Mouse (Mus musculus): ENCODE results near the gene Bri3. TPM values are rescaled to one million over a fixed set of nuclear protein-coding genes. Genes with fewer than 3 reads are reported as not detected.

Gene Bri3
- polyA plus RNA-seq, 1 experiment from 2014 or later = 116 TPM

- Histone ChIP-seq H3K36me3 (replicated peaks; ENCODE audit: control insufficient read depth, insufficient read depth, low read depth, low read length) (no peaks in the 10 kb centered on the region; the same call in 1 of the 2 replicates), H3K4me2 (ENCODE audit: low read depth, low read length) (no peak overlapping the region), H3K27me3 (ENCODE audit: control insufficient read depth, insufficient read depth, low read length) (no peaks in the 10 kb centered on the region), H3K27ac (replicated peaks; ENCODE audit: low read depth, low read length) (no peak overlapping the region), H3K4me3 (ENCODE audit: low read depth, low read length) (no peak overlapping the region), H3K9me3 (replicated peaks; ENCODE audit: control insufficient read depth, low read length) (no peaks in the 10 kb centered on the region), H3K9ac (replicated peaks; ENCODE audit: low read length) (no peak overlapping the region), H3K4me1 (ENCODE audit: control insufficient read depth, insufficient read depth, low read length) (no peaks in the 10 kb centered on the region)
- 96% methylated on average over 13 of the region's 13 CpGs for WGBS
- ATAC-seq (replicated peaks; ENCODE audit: insufficient number of reproducible peaks, low FRiP score, low TSS enrichment, low read depth) = no peak
- DNase-seq (ENCODE audit: low spot score) = no peak
These were observed 35.7 kb downstream of the Bri3 start for GRCm38 (mm10) chr5:144279926-144280325.

DNA sequence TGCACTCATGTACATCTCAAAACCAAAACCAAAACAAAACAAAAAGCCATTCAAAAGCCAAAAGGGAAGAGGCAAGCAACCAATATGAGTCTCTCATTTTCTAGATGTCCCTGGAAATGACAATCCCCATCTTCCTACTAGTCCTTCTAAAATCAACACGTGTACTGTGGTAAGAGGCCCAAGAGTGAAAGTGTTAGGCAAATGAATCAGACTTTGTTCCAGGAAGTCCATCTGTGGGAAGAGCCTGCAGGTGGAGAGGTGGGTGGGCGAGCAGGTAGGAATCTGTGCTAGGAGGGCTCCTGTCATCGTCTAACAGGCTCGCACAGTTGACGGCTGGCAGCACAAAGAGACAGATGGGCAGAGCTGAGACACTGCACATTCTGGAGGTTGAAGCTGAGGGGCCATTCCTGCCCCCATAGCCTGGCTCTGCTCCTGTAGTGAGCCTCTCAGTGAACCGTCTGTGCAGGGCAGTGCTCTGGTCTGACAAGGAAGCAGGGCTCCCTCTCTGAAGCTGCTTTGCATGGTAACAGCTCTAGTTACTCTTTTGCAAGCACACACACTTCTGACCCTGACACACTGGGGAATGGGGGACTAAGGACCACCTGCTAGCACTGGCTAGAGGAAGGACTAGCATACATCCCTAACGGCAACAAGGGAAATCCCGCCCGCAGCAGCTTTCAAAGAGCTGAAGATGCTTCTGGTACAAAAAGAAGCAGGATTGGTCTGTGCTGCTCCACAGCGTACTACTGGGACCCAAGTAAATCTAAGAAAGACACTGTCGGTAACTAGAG, 38.4 kb downstream of the Bri3 start:
- no peak overlapping the region for H3K9ac ChIP-seq (replicated peaks; ENCODE audit: low read length)
- H3K4me2 ChIP-seq (ENCODE audit: low read depth, low read length) = no peak overlapping the region
- H3K9me3 ChIP-seq (replicated peaks; ENCODE audit: control insufficient read depth, low read length) = no peaks in the 10 kb centered on the region
- H3K4me3 ChIP-seq (ENCODE audit: low read depth, low read length) = no peak overlapping the region
- 88% methylated on average over 11 of the region's 11 CpGs for WGBS
- H3K27me3 ChIP-seq (ENCODE audit: control insufficient read depth, insufficient read depth, low read length) = no peaks in the 10 kb centered on the region
- no peaks in the 10 kb centered on the region; the same call in 1 of the 2 replicates for H3K36me3 ChIP-seq (replicated peaks; ENCODE audit: control insufficient read depth, insufficient read depth, low read depth, low read length)
- no peak for DNase-seq (ENCODE audit: low spot score)
- no peaks in the 10 kb centered on the region for H3K4me1 ChIP-seq (ENCODE audit: control insufficient read depth, insufficient read depth, low read length)
- ATAC-seq (replicated peaks; ENCODE audit: insufficient number of reproducible peaks, low FRiP score, low TSS enrichment, low read depth) = no peak
- no peak overlapping the region for H3K27ac ChIP-seq (replicated peaks; ENCODE audit: low read depth, low read length)

DNA sequence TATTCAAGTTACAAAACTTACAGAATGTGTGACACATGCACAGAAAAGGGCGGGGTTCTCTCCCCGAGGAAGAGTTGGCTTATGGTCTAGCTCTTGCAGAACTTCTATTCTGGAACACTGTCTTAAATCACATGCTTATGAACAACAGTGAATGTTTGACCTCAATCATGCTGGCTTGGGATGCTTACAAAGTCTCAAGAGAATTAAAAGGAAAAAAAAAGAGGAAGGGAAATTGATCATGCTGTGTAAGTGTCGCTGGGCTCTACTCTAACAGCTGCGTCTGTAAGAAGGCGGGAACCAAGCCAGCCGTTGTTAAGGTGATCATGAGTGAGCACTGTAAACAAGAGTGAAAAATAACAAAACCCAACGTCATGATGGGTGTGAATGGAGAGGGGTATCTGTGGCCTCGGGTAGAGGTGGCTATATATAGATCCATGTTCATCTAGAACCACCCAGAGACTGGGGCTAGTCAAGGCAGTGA, 39.4 kb downstream of the Bri3 start:
- no peak for ATAC-seq (replicated peaks; ENCODE audit: insufficient number of reproducible peaks, low FRiP score, low TSS enrichment, low read depth)

GRCm38 (mm10) chr5:144284599-144284998, 40.4 kb downstream of the Bri3 start:
- Histone ChIP-seq H3K36me3 (replicated peaks; ENCODE audit: control insufficient read depth, insufficient read depth, low read depth, low read length) (no peaks in the 10 kb centered on the region), H3K27ac (replicated peaks; ENCODE audit: low read depth, low read length) (no peak overlapping the region), H3K9ac (replicated peaks; ENCODE audit: low read length) (no peak overlapping the region), H3K4me2 (ENCODE audit: low read depth, low read length) (no peak overlapping the region), H3K9me3 (replicated peaks; ENCODE audit: control insufficient read depth, low read length) (no peaks in the 10 kb centered on the region), H3K4me1 (ENCODE audit: control insufficient read depth, insufficient read depth, low read length) (no peaks in the 10 kb centered on the region), H3K4me3 (ENCODE audit: low read depth, low read length) (no peak overlapping the region), H3K27me3 (ENCODE audit: control insufficient read depth, insufficient read depth, low read length) (no peaks in the 10 kb centered on the region)
- ATAC-seq (replicated peaks; ENCODE audit: insufficient number of reproducible peaks, low FRiP score, low TSS enrichment, low read depth) (no peak), DNase-seq (ENCODE audit: low spot score) (no peak)
- WGBS = 84% methylated on average over 5 of the region's 5 CpGs

More for the DNA sequence above, 39.4 kb downstream of the Bri3 start:
- Histone ChIP-seq H3K27me3 (ENCODE audit: control insufficient read depth, insufficient read depth, low read length) (no peaks in the 10 kb centered on the region), H3K4me1 (ENCODE audit: control insufficient read depth, insufficient read depth, low read length) (no peaks in the 10 kb centered on the region), H3K27ac (replicated peaks; ENCODE audit: low read depth, low read length) (no peak overlapping the region), H3K4me2 (ENCODE audit: low read depth, low read length) (no peak overlapping the region), H3K36me3 (replicated peaks; ENCODE audit: control insufficient read depth, insufficient read depth, low read depth, low read length) (no peaks in the 10 kb centered on the region; the same call in 1 of the 2 replicates), H3K4me3 (ENCODE audit: low read depth, low read length) (no peak overlapping the region), H3K9ac (replicated peaks; ENCODE audit: low read length) (no peak overlapping the region), H3K9me3 (replicated peaks; ENCODE audit: control insufficient read depth, low read length) (no peaks in the 10 kb centered on the region)
- 84% methylated on average over 8 of the region's 8 CpGs for WGBS
- DNase-seq (ENCODE audit: low spot score) = no peak

DNA sequence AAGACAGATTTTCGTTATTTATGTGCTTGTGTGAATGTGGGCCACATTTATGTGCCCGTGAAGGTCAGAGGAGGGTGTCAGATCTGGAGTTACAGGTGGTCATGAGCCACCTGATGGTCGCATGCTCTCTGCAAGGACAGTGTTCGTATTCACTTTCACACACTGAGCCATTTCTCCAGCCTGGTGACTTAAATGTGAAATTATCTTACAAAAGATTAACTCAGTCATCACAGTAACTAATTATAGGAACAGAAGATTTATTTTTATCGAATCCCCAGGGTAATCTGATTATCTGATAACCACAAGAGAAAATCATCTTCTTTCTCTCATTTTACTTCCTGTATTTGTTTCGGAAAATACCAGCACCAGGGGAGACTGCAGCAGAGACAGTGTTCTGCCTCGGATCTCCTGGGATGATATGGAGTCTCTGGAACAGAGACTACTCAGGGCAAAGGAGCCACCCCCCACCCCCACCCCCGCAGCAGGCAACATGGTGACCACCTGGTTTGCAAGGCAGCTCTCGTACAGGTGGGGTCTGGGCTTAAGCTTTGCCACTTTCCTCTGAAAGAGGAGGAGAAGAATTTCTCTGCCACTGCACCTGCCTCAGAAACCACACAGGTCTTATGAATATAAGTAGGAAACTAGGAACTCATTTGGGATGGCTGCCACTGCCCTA, 42.5 kb downstream of the Bri3 start:
- Histone ChIP-seq H3K4me1 (ENCODE audit: control insufficient read depth, insufficient read depth, low read length) (no peaks in the 10 kb centered on the region), H3K9me3 (replicated peaks; ENCODE audit: control insufficient read depth, low read length) (no peaks in the 10 kb centered on the region), H3K36me3 (replicated peaks; ENCODE audit: control insufficient read depth, insufficient read depth, low read depth, low read length) (no peaks in the 10 kb centered on the region), H3K4me3 (ENCODE audit: low read depth, low read length) (no peak overlapping the region), H3K27me3 (ENCODE audit: control insufficient read depth, insufficient read depth, low read length) (no peaks in the 10 kb centered on the region), H3K9ac (replicated peaks; ENCODE audit: low read length) (no peak overlapping the region), H3K27ac (replicated peaks; ENCODE audit: low read depth, low read length) (no peak overlapping the region), H3K4me2 (ENCODE audit: low read depth, low read length) (no peak overlapping the region)
- ATAC-seq (replicated peaks; ENCODE audit: insufficient number of reproducible peaks, low FRiP score, low TSS enrichment, low read depth) (no peak), DNase-seq (ENCODE audit: low spot score) (no peak)
- WGBS = 78% methylated on average over 9 of the region's 9 CpGs

GRCm38 (mm10) chr5:144287267-144287820, 43.1 kb downstream of the Bri3 start:
- Histone ChIP-seq H3K9ac (replicated peaks; ENCODE audit: low read length) (no peak overlapping the region), H3K4me2 (ENCODE audit: low read depth, low read length) (no peak overlapping the region), H3K27ac (replicated peaks; ENCODE audit: low read depth, low read length) (no peak overlapping the region), H3K4me3 (ENCODE audit: low read depth, low read length) (no peak overlapping the region), H3K9me3 (replicated peaks; ENCODE audit: control insufficient read depth, low read length) (no peaks in the 10 kb centered on the region), H3K27me3 (ENCODE audit: control insufficient read depth, insufficient read depth, low read length) (no peaks in the 10 kb centered on the region), H3K4me1 (ENCODE audit: control insufficient read depth, insufficient read depth, low read length) (no peaks in the 10 kb centered on the region), H3K36me3 (replicated peaks; ENCODE audit: control insufficient read depth, insufficient read depth, low read depth, low read length) (no peaks in the 10 kb centered on the region)
- 84% methylated on average over 3 of the region's 3 CpGs for WGBS
- ATAC-seq (replicated peaks; ENCODE audit: insufficient number of reproducible peaks, low FRiP score, low TSS enrichment, low read depth) (no peak), DNase-seq (ENCODE audit: low spot score) (no peak)

DNA sequence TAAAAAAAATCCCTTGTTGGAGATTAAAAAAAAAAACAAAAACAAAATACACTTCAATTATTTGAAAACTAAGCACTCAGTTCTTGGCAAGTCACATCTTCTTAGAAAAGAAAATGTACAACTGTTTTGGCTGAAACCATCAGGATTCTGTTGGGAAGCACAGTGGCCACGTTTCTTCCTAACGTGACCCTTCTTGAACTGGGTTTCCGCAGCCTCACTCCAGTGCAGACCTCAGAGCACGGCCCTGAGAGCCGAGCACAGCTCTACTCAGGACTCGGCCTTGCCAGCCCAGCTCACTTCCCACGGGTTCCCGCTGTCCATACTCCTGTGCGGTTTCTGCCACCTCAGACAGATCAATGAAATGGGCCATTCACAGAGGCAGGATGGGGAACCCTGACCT, 44.2 kb downstream of the Bri3 start:
- no peaks in the 10 kb centered on the region for H3K27me3 ChIP-seq (ENCODE audit: control insufficient read depth, insufficient read depth, low read length)
- no peak overlapping the region for H3K4me2 ChIP-seq (ENCODE audit: low read depth, low read length)
- 83% methylated on average over 9 of the region's 9 CpGs for WGBS
- ATAC-seq (replicated peaks; ENCODE audit: insufficient number of reproducible peaks, low FRiP score, low TSS enrichment, low read depth) (no peak), DNase-seq (ENCODE audit: low spot score) (no peak)
- H3K4me3 ChIP-seq (ENCODE audit: low read depth, low read length) = no peak overlapping the region
- H3K36me3 ChIP-seq (replicated peaks; ENCODE audit: control insufficient read depth, insufficient read depth, low read depth, low read length) = no peaks in the 10 kb centered on the region
- no peak overlapping the region for H3K27ac ChIP-seq (replicated peaks; ENCODE audit: low read depth, low read length)
- H3K9ac ChIP-seq (replicated peaks; ENCODE audit: low read length) = no peak overlapping the region
- no peaks in the 10 kb centered on the region for H3K4me1 ChIP-seq (ENCODE audit: control insufficient read depth, insufficient read depth, low read length)
- no peaks in the 10 kb centered on the region for H3K9me3 ChIP-seq (replicated peaks; ENCODE audit: control insufficient read depth, low read length)

All from embryonic facial prominence, embryonic 11.5 days (tissue).